Mouse (Mus musculus): ENCODE measurements around the gene Ntm.

The Ntm gene

DNA sequence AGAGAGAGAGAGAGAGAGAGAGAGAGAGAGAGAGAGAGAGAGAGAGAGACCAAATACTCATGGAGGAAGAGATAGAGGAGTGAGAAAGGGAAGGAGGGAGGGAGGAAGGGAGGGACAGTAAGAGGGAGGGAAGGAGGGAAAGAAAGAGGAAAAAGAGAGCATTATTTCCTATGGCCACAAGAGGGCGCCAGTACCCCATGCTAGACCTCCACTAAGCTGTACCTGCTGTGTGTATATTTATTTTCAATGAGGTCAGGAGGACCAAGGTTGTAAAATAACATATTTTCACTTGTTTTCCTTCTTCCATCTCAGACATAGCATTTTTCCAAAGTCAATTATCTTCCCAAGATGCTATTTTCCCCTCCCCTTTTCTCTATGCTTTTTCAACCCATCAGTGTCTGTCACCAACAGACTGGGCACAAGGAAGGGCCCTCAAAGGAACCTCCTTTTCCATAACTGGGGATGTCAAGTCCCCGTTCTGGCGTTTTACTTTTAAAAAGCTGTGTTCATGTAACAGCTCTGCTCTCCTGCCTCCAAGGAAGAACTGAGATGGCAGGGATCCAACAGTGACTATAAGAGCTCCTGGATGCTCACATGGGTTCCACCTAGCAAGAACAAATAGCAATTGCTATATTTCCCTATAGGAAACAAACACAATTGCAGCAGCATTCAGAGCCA is 301.3 kb downstream of the Ntm start:
- DNase-seq (ENCODE audit: low read depth, low spot score) = peak; percentile 3

DNA sequence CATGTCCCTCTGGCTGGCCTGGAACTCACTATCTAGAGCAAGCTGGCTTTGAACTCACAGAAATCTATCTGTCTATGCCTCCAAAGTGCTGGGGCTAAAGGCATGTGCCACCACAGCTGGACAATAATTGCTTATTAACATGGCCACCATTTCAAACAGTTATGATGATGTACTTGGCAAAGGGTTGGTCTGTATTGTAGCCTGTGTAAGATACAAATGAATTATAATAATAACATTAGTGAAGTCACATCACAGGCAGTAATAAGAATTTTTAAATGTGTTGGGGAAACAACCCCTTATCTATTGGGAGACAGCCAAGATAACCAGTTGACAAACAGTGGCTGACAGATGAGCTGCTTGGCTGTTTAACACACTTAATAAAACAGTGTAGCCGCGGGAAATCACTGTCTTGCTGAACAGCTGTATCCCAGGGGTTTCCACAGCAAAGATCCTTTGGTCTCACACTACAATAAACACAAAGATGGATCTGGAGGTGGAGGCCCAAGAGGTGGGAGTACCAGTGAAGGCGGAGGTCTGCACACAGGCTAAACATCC is 302.8 kb downstream of the Ntm start:
- no peak for DNase-seq (ENCODE audit: low read depth, low spot score)

DNA sequence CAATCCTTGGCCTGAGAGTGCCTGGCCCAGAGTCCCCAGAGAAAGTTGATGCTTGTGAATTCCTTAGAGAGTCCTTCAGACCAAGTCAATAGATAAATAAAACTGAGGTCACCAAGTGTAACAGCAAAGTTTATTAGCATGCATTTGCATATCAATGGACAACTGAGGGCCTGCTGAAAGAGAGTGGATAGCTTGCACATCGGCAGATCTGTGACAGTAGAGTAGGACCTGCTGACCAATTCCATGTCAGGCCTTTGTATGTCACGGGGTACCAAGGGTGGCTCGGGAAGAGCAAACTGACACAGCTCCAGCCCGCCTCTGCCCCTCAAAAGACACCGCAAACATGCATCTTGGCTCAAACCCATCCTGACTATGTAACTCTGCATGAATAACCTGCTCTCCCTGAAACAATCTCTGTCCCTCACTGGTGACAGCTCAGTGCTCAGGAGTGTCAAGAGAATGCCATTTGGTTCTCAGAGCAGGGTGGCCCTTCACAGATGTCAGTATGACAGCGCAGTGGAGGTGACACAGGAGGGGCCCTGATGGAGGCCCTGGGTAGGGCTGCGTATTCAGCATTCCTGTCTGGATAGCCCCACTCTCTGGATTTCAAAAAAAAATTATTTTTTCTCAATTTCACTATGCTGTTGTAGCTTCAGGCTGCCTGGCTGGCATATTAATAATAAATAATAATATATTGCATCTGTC is 305.0 kb downstream of the Ntm start:
- no peak for DNase-seq (ENCODE audit: low read depth, low spot score)

DNA sequence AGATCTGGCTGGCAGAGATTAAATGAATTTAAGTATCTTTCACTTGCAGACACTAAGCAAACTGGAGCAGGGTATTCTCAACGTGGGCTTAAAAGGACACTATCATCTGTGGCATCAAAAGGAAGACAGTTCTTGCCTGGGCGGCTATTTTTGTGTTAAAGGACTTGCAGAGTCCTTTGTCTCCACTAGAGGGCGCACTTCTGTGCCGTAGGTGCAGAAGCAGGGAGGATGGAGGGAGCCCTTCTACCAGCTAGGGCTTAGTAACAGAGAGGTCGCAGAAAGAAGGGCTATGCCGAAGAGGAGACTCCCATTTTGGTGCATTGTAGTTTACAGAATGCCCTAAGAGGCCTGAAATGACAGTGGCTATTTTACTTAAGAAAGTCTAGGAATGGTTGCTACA is 308.1 kb downstream of the Ntm start:
- DNase-seq (ENCODE audit: low read depth, low spot score) = no peak

DNA sequence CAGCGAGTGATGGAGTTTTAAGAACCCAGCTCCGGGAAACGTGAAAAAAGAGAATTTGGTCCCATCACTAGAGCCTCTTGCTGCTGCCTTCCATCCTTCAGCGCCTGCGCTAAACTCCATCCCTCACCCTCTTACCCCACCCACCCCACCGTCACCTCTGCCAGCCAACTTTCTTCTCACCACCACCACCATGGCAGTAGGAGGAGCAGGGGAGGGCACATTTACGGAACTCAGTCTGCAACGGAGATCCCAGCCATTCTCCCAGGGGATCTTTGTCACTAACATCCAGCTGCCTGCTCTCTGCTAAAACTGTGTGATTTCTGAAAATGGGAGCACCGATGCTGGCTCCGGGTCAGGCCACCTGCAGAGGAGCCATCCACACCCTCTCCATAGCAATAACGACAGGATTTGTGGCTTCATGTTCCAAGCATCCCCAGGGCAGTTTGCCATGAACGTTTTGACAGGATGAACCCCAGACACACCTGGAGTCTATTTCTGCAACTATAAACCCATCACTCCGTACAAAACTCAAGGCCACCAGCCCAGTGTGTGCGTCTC is 309.2 kb downstream of the Ntm start:
- no peak for DNase-seq (ENCODE audit: low read depth, low spot score)

DNA sequence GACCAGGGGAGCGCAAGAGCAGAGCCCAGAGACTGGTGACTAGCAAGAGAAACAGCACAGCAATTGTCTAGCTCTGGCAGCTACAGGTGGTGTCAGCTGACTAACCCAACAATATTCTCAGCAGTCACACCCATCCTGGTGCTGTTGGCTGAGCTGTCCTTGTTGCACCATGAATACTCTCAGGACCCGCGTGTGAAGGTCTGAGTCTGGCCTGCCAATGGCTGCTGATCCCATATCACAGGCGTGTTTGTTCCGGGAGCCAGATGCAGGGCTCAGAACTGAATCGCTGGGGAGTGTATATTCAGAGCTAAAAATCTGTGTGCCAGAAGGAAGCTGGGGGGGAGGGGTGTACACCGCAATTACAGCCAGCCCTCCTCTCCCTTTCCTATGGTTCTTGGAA is 310.1 kb downstream of the Ntm start:
- DNase-seq (ENCODE audit: low read depth, low spot score) = no peak

DNA sequence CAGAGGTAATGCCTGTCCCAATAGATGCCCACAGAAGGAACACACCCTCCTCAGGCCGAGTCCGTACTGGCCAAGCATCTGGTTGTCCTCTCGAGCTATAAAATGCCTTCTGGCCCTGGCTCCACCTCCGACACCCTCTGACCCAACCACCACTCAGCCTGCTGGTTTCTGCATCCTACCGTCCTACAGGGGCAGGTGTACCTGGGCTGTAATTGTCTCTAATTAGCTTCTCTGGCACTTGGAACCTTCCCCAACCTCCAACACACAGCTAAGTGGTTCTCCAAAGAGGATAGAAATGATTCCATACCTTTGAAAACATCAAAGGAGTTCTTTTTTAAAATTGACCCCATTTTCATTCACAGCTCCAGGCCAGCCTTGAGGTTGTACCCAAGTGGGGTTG is 311.1 kb downstream of the Ntm start:
- DNase-seq (ENCODE audit: low read depth, low spot score) = no peak

DNA sequence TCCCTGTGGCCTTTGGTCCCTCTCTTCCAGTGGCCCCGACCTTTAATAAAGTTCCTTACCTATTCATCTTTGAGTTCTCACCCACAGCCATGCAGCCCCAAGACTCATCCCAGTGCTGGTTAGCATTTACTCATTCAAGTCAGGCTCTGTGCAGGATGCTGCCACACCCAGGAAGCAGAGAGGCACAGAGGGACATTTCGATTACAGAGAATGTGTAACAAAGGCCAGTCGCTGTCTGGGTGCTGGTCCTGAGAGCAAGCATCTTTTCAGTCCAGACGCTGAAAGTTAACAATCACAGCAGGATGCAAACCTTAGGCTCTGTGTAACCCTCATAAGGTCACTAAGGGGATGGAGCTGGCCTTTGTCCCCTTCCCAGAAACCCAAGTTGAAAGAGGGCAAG is 311.7 kb downstream of the Ntm start:
- no peak for DNase-seq (ENCODE audit: low read depth, low spot score)

DNA sequence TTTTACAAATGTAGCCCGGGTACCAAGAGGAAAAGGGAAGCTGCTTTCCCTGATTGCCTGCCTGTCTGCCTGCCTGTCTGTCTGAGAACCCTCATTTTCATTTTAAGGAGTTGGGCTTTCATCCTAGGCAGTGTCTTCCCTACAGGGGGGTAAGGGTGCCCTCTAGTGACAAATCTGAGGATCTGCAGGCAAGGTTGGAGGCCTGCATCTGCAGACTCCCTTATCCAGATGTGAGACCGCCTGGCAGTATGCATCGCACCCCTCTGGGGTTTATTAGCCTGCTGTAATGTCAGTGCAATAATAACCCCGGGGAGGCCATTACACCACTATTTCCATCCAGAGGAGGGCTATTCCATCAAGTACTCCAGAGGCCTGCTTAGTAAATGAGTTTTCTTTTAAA is 312.3 kb downstream of the Ntm start:
- DNase-seq (ENCODE audit: low read depth, low spot score) = peak; percentile 2

DNA sequence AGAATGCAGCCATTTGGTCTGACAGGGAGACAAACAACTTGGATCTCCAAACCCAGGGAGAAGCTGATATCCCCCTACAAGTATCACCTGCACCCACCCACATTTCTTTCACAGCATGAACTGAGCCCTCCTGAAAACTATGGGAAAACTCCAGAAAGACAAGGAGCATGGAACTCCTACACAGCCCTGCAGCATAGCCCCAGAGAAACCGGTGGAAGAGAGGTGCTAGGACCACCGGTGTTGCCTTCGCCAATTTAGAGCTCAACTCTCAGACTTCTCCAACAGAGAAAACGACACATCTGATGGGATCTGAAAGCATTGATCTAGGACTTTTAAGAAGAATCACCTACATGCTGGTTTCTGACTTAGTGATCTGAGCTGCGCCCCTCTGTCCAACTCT is 312.7 kb downstream of the Ntm start:
- no peak for DNase-seq (ENCODE audit: low read depth, low spot score)

DNA sequence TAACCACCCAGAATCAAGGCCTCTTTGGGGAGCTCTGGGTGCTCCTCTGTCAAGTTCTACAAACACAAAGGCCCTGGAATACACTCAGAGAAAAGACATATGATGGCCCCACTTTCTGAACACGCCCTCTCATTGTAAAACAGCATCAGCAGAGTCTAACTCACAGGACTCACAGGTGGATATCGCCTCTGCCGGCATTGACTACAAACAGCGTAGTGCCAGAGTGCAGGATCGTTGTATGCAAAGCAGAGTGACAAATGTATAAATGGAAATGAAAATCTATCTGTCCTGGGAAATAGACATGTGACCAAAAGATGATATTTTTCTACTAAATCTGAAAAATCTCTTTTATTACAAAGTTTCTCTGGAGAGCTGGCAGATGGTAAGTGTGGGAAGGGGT is 314.7 kb downstream of the Ntm start:
- DNase-seq (ENCODE audit: low read depth, low spot score) = no peak

DNA sequence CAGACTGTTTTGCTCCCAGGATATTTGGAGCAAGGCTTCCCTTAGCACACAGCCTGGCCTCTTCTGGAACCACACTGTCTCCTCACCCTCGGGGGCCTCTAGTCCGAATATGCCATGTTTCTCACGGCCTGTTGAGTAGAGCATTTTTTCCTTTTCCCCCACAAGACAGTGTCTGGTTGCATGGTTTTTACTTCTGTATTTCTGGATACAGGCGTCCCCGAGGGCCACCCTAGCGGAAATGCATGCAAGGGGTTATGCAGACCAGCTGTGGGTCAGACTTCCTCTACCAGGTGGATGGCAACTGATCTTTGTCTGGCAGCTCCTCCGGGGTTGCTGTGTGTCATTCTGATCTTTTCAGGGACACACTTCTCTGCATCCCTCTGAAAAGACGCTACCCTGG is 315.2 kb downstream of the Ntm start:
- DNase-seq (ENCODE audit: low read depth, low spot score) = no peak

DNA sequence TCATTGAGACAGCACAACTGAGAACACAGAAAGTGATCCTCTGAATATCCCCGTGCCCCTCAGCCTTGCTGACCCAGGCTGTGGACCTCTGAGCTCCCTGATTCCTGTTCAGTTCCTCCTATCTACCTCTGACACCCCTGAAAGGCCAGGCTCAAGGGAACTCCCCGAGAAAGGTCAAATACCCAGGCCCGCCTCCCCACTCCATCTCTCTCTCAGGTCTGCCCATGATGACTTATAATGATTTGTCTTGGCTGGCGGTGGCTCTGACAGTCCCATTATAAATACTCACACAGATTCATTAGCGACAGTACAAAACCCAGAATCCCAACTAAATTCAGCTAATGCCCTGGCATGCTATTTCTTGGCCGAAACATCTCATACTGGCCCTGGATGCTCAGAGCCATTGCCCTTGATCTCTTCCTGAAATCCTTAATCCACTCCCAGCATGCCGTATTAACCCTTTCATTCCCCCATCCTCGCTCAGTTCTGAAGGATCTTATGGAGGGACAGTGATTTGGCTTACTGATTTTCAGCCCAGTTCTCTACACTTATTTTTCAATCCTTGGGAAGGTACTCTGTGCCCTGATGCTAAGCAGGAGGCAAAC is 317.0 kb downstream of the Ntm start:
- no peak for DNase-seq (ENCODE audit: low read depth, low spot score)

DNA sequence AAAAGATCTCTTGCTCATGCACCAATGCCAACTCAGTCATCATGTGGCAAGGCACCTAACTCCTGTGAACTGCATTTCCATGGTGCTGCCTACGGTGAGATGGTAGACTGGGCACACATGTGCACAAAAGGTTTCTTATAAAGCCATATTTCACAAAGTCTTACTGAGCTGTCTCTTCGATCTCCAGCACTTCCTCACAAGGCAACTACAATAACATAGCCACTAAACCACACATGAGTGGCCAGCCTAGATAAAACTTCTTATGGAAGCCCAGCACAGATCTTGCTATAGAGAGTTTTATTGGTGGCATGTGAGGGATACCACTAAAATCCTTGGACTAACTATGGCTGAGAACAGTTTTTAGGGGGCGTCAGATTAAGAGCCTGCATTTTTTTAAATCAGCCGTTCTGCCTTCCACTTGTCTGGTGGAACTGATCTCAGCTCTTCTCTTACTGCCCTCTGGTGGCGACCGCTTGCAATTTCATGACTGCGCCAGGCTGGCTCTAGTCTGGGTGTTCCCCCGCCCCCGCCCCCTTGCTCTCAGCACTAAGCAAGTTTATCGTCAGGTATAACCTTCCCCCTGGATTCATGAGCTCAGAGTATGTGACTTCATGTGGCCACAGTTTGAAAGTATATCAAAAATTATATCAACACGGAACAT is 319.8 kb downstream of the Ntm start:
- peak; percentile 2 for DNase-seq (ENCODE audit: low read depth, low spot score)

DNA sequence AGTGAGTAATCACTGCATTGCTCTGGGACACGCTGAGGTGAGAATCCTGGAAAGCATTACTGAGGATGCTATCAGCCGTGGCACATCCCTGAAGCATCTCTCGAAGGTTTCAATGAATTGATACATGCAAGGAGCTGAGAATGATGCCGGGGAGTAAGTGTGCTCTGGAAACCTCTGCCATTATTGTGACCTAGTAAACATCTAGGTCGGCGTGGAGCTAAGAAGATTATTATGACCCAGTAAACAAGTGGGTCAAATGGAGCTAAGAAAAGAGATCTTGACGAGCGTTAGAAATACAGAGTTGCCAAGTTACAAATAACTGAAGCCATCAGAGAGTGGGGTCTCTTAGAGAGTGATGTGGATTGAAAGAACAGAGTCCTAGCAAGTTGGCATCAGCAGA is 325.6 kb downstream of the Ntm start:
- DNase-seq (ENCODE audit: low read depth, low spot score) = no peak

DNA sequence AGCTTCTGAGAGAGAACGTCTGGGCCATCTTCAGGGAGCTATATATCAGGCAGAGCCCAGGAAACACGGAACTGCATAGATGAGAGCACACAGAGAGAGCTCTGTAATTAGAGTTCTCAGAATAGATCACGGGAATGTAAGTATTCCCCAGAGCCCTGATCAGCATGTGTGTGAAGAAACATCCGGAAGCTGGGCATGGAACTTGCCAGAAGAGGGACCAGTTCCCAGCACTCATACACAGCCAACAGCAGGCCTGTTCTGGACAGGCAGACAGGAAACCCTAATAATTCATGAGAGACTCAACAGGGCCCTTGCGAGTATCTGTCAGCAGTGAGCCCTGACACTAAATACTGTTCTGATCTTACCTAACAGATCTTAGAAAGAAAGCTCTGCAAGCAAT is 345.8 kb downstream of the Ntm start:
- DNase-seq (ENCODE audit: low read depth, low spot score) = no peak

DNA sequence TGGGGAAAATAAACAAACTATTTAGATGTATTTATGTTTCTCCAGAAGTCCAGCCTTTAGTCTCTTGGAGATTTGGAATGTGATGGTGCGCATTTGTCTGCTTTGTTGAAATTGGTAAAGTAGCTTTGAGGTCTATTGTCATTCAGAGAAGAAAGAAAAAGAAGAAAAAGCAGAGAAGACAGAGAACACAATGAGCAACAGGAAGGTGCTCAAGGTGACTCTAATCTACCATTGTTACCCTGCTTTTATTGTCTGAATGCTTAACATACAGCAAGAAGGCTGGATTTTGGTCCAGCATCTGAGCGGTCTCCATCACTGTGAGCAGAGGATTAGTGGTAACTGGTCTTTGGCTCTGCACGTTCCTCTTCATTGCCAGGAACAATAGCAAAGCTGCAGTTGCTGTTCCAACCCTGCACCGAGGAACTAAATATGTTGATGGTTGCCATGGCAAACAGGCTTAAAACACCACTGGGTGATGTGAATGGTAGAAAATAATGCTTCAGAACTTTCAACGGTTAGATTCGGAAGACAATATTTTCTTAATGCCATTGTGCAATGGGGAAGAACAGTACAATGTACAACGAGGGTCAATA is 350.8 kb downstream of the Ntm start:
- no peak for DNase-seq (ENCODE audit: low read depth, low spot score)

DNA sequence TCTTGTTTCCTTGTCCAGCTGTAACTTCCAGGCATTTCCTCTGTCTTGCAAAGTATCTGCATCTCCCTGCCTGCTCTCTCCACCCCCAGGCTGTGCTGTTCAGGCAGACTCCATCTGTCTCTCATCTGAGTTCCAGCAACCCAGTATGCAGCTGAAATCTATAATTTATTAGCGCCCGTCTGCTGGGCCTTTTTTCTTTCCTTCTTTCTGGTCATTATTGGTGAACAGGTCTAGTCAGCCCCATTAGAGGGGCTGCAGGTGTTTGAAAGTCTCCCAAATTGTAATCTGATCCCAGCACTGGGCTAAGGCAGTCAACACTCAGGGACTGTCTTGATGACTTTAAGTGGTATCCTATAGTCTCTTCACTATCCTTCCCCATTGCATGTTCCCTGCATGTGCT is 352.1 kb downstream of the Ntm start:
- no peak for DNase-seq (ENCODE audit: low read depth, low spot score)

DNA sequence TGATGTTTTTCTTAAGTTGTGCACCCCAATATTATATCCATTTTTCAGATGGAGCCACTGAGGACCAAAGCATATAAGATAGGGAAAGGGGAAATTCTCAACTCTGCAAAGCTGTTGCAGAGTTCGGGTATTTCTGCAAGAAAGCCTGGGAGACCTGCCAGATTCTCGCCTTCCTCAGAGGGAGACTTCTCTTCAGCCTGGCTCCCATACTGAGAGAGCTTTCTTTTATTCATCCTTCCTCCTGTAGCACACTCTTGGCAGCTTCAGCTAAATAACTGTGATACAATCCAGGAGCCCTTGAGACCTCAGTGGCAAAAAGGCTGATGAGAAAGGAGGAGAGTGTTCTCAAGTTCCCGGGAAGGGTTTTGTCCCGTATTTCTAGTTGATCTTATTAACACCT is 365.3 kb downstream of the Ntm start:
- no peak for DNase-seq (ENCODE audit: low read depth, low spot score)

DNA sequence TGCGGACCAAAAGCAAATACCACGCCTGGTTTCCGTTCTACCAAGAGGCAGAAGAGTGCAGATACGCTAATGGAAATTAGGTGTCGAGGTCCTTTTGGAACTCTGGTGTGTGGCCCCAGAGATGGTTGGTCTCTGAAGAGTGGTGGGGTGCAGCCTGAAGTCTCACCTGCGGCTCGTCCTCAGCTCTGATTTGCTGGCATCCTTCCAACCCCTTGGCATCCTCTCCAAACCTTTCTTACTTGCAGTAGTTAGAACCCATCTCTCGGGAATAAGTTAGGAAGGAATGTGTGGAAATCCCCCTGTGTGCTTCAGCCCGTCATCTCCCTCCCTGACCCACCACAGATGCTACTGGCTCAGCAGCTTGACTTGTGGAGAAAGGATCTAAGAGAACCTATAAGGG is 367.6 kb downstream of the Ntm start:
- no peak for DNase-seq (ENCODE audit: low read depth, low spot score)

DNA sequence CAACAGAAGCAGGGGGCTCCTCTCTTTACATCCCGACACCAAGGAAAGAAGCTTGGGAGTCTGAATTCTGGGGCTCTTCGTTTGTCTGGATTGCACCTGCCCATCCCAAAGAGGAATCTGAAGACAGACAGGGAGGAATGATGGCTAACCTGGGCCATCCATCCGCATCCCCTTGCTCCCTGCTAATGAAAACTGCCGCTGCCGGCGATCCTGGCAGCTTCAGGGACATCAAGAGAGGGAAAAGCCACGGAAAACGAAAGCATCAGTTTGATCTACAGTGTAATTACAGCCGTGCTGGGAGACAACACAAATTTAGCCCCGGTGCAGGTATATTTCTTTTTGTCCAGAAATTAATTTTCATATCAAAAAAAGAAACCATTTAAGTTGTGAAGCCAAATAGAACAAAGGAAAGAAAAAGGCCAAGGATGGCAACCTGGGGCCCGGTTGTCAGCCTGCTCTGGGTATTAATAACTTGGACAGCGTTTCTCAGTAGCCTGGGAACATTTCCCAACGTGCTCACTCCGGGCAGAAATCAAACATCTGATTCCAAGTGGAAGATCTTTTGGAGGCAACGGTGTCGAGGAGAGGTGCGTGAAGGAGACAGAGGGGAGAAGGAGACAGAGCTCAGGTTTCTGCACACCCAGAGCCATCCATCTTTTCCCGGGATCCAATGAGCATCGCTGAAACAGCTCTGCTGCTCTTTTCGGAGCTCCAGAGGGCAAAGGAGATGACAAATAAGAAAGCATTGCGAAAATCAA is 368.2 kb downstream of the Ntm start:
- no peak for DNase-seq (ENCODE audit: low read depth, low spot score)

Measured in A20 (cell line).